Mouse (Mus musculus): ENCODE measurements around the gene 2410015M20Rik. TPM values are rescaled to one million over a fixed set of nuclear protein-coding genes. Genes with fewer than 3 reads are reported as not detected.

2410015M20Rik gene
- total and polyA plus RNA-seq, 2 experiments, result 201 to 214 TPM

DNA sequence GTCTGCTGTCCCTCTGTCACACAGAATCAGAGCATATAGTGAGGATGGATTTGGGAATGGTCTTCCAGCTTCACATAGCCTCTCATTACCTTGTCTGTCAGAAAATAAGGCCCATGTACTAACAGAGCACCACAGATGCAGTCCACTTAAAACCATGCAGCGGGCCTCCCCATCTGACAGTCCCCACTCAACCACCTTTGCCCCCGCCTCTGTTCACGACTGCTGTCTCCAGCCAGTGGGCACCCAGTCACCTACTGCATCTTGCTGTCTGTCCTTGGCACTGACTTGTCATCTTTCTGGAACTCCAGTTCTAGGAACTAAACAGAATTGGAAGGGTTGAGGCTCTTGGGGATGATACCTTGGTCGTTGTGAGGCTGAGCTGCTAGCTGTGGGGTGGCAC, 20.6 kb downstream of the 2410015M20Rik start:
- no peak for DNase-seq (ENCODE audit: extremely low read depth, low read depth, low spot score)
- Histone ChIP-seq H3K36me3 (ENCODE audit: control insufficient read depth, insufficient read depth, low read length) (peaks cover 41% of the 10 kb centered on the region), H3K27me3 (ENCODE audit: control insufficient read depth, insufficient read depth, low read length) (no peaks in the 10 kb centered on the region), H3K4me1 (ENCODE audit: control insufficient read depth, insufficient read depth, low read length) (peaks cover 14% of the 10 kb centered on the region), H3K9ac (ENCODE audit: low read depth, low read length) (no peak overlapping the region), H3K27ac (replicated peaks; ENCODE audit: insufficient read depth, low read depth, low read length) (no peak overlapping the region), H3K4me3 (ENCODE audit: insufficient read depth, low read depth, low read length) (no peak overlapping the region), H3K79me2 (ENCODE audit: control insufficient read depth, insufficient read depth, low read length) (peaks cover 58% of the 10 kb centered on the region)
- 67% methylated on average over 4 of the region's 4 CpGs for WGBS
- TF ChIP-seq POLR2A (IDR thresholded peaks at IDR 0.05; ENCODE audit: extremely low read depth, insufficient read depth, low read length), result no peak
- TF ChIP-seq CTCF (IDR thresholded peaks at IDR 0.05; ENCODE audit: low read depth, low read length), result no peak

DNA sequence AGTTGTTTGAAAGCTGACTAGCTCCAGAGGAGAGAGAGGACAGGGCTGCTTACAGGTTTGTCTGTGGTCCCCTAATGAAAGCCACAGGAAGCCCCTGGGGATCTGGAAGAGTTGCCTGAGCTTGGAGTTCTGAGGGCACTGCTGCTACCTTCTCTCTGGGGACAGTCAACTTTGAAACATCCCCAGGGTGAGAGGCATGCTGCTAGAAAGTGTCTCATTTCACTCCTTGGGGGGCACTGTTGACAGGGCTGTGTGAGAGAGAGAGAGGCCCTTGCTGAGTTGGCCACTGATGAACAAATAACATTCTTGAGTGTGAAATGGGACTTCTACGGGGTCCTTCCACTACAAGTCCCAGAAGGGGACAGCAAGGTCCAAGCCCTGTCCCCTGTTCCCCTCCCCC, 21.8 kb downstream of the 2410015M20Rik start:
- 71% methylated on average over 1 of the region's 1 CpGs for WGBS
- H3K4me1 ChIP-seq (ENCODE audit: control insufficient read depth, insufficient read depth, low read length), result peaks cover 20% of the 10 kb centered on the region
- no peak for DNase-seq (ENCODE audit: extremely low read depth, low read depth, low spot score)
- TF ChIP-seq CTCF (IDR thresholded peaks at IDR 0.05; ENCODE audit: low read depth, low read length), result no peak
- H3K9ac ChIP-seq (ENCODE audit: low read depth, low read length), result no peak overlapping the region
- peaks cover 64% of the 10 kb centered on the region for H3K79me2 ChIP-seq (ENCODE audit: control insufficient read depth, insufficient read depth, low read length)
- H3K36me3 ChIP-seq (ENCODE audit: control insufficient read depth, insufficient read depth, low read length), result peaks cover 39% of the 10 kb centered on the region
- no peaks in the 10 kb centered on the region for H3K27me3 ChIP-seq (ENCODE audit: control insufficient read depth, insufficient read depth, low read length)
- no peak overlapping the region for H3K4me3 ChIP-seq (ENCODE audit: insufficient read depth, low read depth, low read length)
- H3K27ac ChIP-seq (replicated peaks; ENCODE audit: insufficient read depth, low read depth, low read length), result no peak overlapping the region

DNA sequence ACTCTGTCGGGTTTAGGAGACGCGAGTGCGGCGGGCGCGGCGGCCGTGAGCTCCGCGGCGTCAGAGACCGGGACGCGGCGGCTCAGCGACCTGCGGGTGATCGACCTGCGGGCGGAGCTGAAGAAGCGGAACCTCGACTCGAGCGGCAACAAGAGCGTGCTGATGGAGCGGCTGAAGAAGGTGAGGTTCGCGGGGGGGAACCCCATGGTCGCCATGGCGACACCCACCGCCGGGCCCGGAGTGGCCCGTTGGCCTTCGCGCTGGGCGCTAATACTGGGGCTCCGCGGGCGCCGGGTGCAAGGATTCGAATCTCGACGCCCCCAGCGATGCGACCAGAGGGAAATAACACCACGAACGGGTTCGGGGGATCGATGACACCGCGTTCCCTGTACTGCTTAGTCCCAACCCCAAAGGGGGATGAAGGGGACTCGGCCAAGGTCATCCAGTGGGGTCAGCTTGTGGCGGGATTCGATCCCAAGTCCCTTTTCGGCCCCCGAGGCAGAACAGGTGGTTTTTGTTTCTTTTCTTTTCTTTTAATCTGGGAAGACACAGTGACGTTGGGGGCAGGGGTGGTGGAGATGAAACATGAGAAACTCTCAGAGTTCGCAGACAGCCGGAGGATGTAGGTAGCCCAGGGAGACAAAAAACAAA, 24.3 kb downstream of the 2410015M20Rik start:
- DNase-seq (ENCODE audit: extremely low read depth, low read depth, low spot score), result peak; percentile 30
- TF ChIP-seq CTCF (IDR thresholded peaks at IDR 0.05; ENCODE audit: low read depth, low read length) (no peak), POLR2A (IDR thresholded peaks at IDR 0.05; ENCODE audit: extremely low read depth, insufficient read depth, low read length) (no peak)
- Histone ChIP-seq H3K9ac (ENCODE audit: low read depth, low read length) (peak overlapping the region; percentile 90), H3K4me1 (ENCODE audit: control insufficient read depth, insufficient read depth, low read length) (peaks cover 25% of the 10 kb centered on the region), H3K4me3 (ENCODE audit: insufficient read depth, low read depth, low read length) (peak overlapping the region; percentile 86), H3K36me3 (ENCODE audit: control insufficient read depth, insufficient read depth, low read length) (peaks cover 23% of the 10 kb centered on the region; the same call in 1 of the 2 replicates), H3K27ac (replicated peaks; ENCODE audit: insufficient read depth, low read depth, low read length) (peak overlapping the region; percentile 82), H3K27me3 (ENCODE audit: control insufficient read depth, insufficient read depth, low read length) (no peaks in the 10 kb centered on the region), H3K79me2 (ENCODE audit: control insufficient read depth, insufficient read depth, low read length) (peaks cover 68% of the 10 kb centered on the region)
- under 1% methylated on average over 61 of the region's 61 CpGs for WGBS

DNA sequence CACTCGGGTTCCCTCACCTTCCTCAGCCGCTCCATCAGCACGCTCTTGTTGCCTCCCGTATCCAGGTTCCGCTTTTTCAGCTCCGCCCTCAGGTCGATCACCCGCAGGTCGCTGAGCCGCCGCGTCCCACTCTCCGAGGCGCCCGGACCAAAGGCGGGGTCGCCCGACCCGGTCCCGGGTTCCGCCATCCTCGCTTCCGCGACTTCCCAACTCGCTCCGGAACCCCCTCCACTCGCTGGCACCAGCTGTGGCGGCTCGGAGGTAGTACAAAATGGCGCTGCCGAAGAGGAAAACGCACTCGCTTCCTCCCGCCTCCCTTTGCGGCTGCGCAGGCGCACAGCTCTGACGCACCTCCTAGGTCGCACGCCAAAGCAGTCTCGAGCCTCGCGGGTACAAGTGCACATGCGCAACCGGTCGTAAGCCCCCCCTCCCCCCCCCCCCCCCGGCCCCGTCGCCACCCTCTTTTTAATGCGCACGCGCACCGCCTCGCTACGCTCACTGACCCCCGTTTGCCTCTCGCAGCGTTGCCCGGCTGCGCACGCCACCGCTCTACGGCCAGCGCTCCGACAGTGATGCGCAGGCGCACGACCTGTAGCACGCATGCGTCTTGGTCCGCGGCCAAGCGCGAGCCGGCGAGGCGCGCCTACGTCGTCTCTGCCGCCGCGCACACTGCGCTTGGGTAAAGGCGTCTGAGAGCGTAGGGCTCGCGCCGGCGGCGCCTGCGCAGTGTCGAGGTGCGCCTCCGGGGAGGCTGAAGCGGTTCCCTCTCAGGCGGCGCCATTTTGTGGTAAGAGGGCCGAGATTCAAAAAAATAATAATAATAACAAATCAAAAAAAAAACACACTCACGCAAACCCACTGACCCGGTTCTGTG, 25.1 kb downstream of the 2410015M20Rik start, which contains the start of the genes Safb2 and Safb:
Gene Safb2, minus strand, starts transcription at position 329 of the 874 bp plus-strand sequence.
Gene Safb, plus strand, starts transcription at position 569 of the 874 bp plus-strand sequence.
- Histone ChIP-seq H3K36me3 (ENCODE audit: control insufficient read depth, insufficient read depth, low read length) (peaks cover 25% of the 10 kb centered on the region; the same call in 1 of the 2 replicates), H3K9ac (ENCODE audit: low read depth, low read length) (peak within 1 kb of the TSS; percentile 90), H3K4me1 (ENCODE audit: control insufficient read depth, insufficient read depth, low read length) (peaks cover 25% of the 10 kb centered on the region), H3K27ac (replicated peaks; ENCODE audit: insufficient read depth, low read depth, low read length) (peak within 1 kb of the TSS; percentile 92), H3K4me3 (ENCODE audit: insufficient read depth, low read depth, low read length) (peak within 1 kb of the TSS; percentile 86), H3K27me3 (ENCODE audit: control insufficient read depth, insufficient read depth, low read length) (no peaks in the 10 kb centered on the region), H3K79me2 (ENCODE audit: control insufficient read depth, insufficient read depth, low read length) (peaks cover 60% of the 10 kb centered on the region)
- peak; percentile 90 for DNase-seq (ENCODE audit: extremely low read depth, low read depth, low spot score)
- WGBS, result under 1% methylated on average over 101 of the region's 101 CpGs
- TF ChIP-seq CTCF (IDR thresholded peaks at IDR 0.05; ENCODE audit: low read depth, low read length) (no peak), POLR2A (IDR thresholded peaks at IDR 0.05; ENCODE audit: extremely low read depth, insufficient read depth, low read length) (peak; percentile 81)

DNA sequence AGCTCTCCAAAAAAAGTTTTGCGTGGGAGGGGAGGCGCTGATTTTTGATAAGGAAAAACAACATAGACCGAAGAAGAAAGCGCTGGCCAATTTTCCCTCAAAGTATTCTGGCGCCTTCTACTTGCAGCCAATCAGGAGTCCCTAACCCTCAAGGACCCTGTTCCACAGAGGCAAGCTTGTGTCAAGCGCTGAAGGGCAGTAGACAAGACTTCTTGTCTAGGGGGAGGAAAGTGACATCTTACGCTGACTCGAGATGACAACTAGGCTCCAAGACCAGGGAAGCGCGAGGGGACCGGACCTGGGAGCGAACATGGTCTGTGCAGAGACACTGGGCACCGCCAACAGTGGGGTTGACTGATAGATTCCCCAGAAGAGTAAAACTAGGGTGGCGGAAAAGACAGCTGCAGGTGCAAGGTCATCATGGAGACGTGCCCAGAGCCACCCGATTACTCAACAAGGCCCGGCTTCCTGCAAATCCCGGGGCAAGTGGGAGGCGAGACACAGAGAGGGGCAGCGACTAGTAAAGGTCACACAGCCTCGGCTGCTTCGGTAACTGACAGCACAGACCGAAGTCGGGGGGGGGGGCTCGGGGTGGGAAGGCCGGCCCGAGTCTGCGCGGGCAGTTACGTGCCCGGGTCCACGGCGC, 25.8 kb downstream of the 2410015M20Rik start:
- DNase-seq (ENCODE audit: extremely low read depth, low read depth, low spot score), result peak; percentile 74
- Histone ChIP-seq H3K36me3 (ENCODE audit: control insufficient read depth, insufficient read depth, low read length) (peaks cover 23% of the 10 kb centered on the region; the same call in 1 of the 2 replicates), H3K4me1 (ENCODE audit: control insufficient read depth, insufficient read depth, low read length) (peaks cover 25% of the 10 kb centered on the region), H3K27ac (replicated peaks; ENCODE audit: insufficient read depth, low read depth, low read length) (peak overlapping the region; percentile 92), H3K9ac (ENCODE audit: low read depth, low read length) (peak overlapping the region; percentile 85), H3K79me2 (ENCODE audit: control insufficient read depth, insufficient read depth, low read length) (peaks cover 55% of the 10 kb centered on the region), H3K4me3 (ENCODE audit: insufficient read depth, low read depth, low read length) (peak overlapping the region; percentile 78), H3K27me3 (ENCODE audit: control insufficient read depth, insufficient read depth, low read length) (no peaks in the 10 kb centered on the region)
- WGBS, result under 1% methylated on average over 33 of the region's 33 CpGs
- no peak for TF ChIP-seq CTCF (IDR thresholded peaks at IDR 0.05; ENCODE audit: low read depth, low read length)
- no peak for TF ChIP-seq POLR2A (IDR thresholded peaks at IDR 0.05; ENCODE audit: extremely low read depth, insufficient read depth, low read length)
